Mouse (Mus musculus) gastrocnemius, adult 2 months (tissue): ENCODE measurements around the gene Hdgfl1. TPM values are rescaled to one million over a fixed set of nuclear protein-coding genes. Genes with fewer than 3 reads are reported as not detected.

ENCODE experiments used
- DNase-seq: peaks from one replicate; pipeline ENCODE4 v3.0.0; 2022
- H3K27ac ChIP-seq: fragments of 200-600 bp; 2 replicates; pipeline ENCODE4 v1.8.1; 2022; ENCODE audit warnings: mild to moderate bottlenecking
- H3K4me3 ChIP-seq: fragments of 200-600 bp; 2 replicates; pipeline ENCODE4 v1.8.1; 2022; ENCODE audit warnings: mild to moderate bottlenecking, moderate library complexity
- CTCF ChIP-seq: fragments of 200-600 bp; IDR thresholded peaks from 2 replicates; pipeline ENCODE4 v1.8.1; 2022; ENCODE audit warnings: antibody characterized with exemption, mild to moderate bottlenecking, moderate library complexity
- intact Hi-C: fragments of 180-260 bp; cut with DNase I; formaldehyde crosslinking; loops from one replicate; pipeline ENCODE4 v1.15.1; 2025
- total RNA-seq, 2 experiments: library from RNA; stranded (reverse); gene quantifications; 2 replicates each; pipeline ENCODE4 v1.2.3; 2021

Hdgfl1 gene
- total RNA-seq, 2 experiments from 2014 or later, result not detected

- TF ChIP-seq CTCF, result no peak
- no peak for DNase-seq
Measured at GRCm38 (mm10) chr13:26719146-26719715, 50.7 kb downstream of the Hdgfl1 start.

More at GRCm38 (mm10) chr13:26719146-26719715, 50.7 kb downstream of the Hdgfl1 start:
- intact Hi-C loops, result no loop called here
- H3K27ac ChIP-seq, result no peak overlapping the region
- no peak overlapping the region for H3K4me3 ChIP-seq
